ENCODE assay signal across 8 mouse cellular contexts in the genomic region with DNA sequence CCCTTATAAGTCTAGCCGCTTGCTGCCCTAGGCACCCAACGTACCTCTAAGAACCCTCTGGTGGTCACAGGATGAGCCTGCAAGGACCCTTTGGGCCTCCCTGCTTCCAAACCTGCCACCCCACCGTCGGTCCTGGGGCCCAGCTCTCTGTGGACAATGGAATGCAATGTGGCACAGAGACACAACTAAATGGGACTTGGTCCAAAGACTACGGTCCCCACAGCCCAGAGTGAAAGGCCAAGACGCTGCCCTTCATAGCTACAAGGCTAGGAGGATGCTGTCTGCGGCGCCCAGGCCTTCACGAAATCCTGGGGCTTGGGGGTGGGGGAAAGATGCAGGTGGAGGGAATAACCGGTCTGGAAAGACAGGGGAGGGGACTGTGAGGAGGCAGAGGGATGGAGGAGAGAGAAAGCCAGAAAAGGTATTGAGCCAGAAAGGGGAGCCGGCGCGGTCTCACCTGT. TPM values are rescaled to one million over a fixed set of nuclear protein-coding genes. Genes with fewer than 3 reads are reported as not detected.
DNase-seq lines count a peak whose midpoint lies in the region; ATAC-seq and TF ChIP-seq lines count a peak whose summit lies in the region.

No protein-coding gene starts in this region.

- peak; percentile 67 for TF ChIP-seq CTCF in layer of hippocampus, adult 2 months (conservative IDR thresholded peaks at IDR 0.05)

- H3K9ac ChIP-seq in forebrain, embryonic 13.5 days = peak overlapping the region; percentile 83
- H3K9ac ChIP-seq in liver, embryonic 12.5 days = no peak overlapping the region
- H3K9ac ChIP-seq in stomach, embryonic 15.5 days = no peak overlapping the region

- ATAC-seq in forebrain, embryonic 13.5 days = 0 out of 2 replicates have a peak, but pooled peaks have one; percentile 0
- no peak for ATAC-seq in liver, embryonic 12.5 days
- ATAC-seq in stomach, embryonic 15.5 days (ENCODE audit: insufficient read depth, low FRiP score, low read depth) = no peak

- H3K4me2 ChIP-seq in forebrain, embryonic 13.5 days = peak overlapping the region; percentile 86
- peak overlapping the region; percentile 58 for H3K4me2 ChIP-seq in liver, embryonic 12.5 days
- peak overlapping the region; percentile 67 for H3K4me2 ChIP-seq in stomach, embryonic 15.5 days

- peak overlapping the region; percentile 100 for H3K27ac ChIP-seq in layer of hippocampus, adult 2 months
- no peak overlapping the region for H3K27ac ChIP-seq in brown adipose tissue, adult 24 weeks (replicated peaks; ENCODE audit: low read depth, low read length)
- peak overlapping the region; percentile 97 for H3K27ac ChIP-seq in forebrain, embryonic 13.5 days
- no peak overlapping the region for H3K27ac ChIP-seq in liver, embryonic 12.5 days
- H3K27ac ChIP-seq in stomach, embryonic 15.5 days = no peak overlapping the region

- no peaks in the 10 kb centered on the region for H3K27me3 ChIP-seq in forebrain, embryonic 13.5 days
- H3K27me3 ChIP-seq in liver, embryonic 12.5 days (replicated peaks) = peaks cover 58% of the 10 kb centered on the region
- H3K27me3 ChIP-seq in stomach, embryonic 15.5 days (replicated peaks) = peaks cover 29% of the 10 kb centered on the region

- DNase-seq in layer of hippocampus, adult 2 months (ENCODE audit: low spot score in 2 of 2) = no peak
- DNase-seq in layer of hippocampus, adult 18-20 months (ENCODE audit: low spot score in 2 of 2) = no peak
- DNase-seq in adrenal gland, adult 2 months = no peak
- DNase-seq in right cerebral cortex, postnatal 25 days = no peak

- H3K36me3 ChIP-seq in forebrain, embryonic 13.5 days (ENCODE audit: poor library complexity, severe bottlenecking) = peaks cover 30% of the 10 kb centered on the region
- no peaks in the 10 kb centered on the region for H3K36me3 ChIP-seq in liver, embryonic 12.5 days
- no peaks in the 10 kb centered on the region for H3K36me3 ChIP-seq in stomach, embryonic 15.5 days

- WGBS in forebrain, embryonic 13.5 days = 8% methylated on average over 13 of the region's 13 CpGs
- WGBS in liver, embryonic 12.5 days (ENCODE audit: insufficient replicate concordance) = 20% methylated on average over 13 of the region's 13 CpGs
- 17% methylated on average over 13 of the region's 13 CpGs for WGBS in stomach, embryonic 15.5 days

- H3K9me3 ChIP-seq in forebrain, embryonic 13.5 days (replicated peaks) = no peaks in the 10 kb centered on the region
- no peaks in the 10 kb centered on the region for H3K9me3 ChIP-seq in liver, embryonic 12.5 days (replicated peaks)
- H3K9me3 ChIP-seq in stomach, embryonic 15.5 days = no peaks in the 10 kb centered on the region

- H3K4me1 ChIP-seq in brown adipose tissue, adult 24 weeks (ENCODE audit: control insufficient read depth, insufficient read depth, insufficient read length, low read length) = no peaks in the 10 kb centered on the region; the same call in 1 of the 2 replicates
- H3K4me1 ChIP-seq in forebrain, embryonic 13.5 days = peaks cover 51% of the 10 kb centered on the region
- peaks cover 39% of the 10 kb centered on the region for H3K4me1 ChIP-seq in liver, embryonic 12.5 days
- peaks cover 29% of the 10 kb centered on the region for H3K4me1 ChIP-seq in stomach, embryonic 15.5 days

- peak overlapping the region; percentile 62 for H3K4me3 ChIP-seq in layer of hippocampus, adult 2 months
- H3K4me3 ChIP-seq in brown adipose tissue, adult 24 weeks (ENCODE audit: insufficient read depth, low read depth, low read length) = peak overlapping the region; percentile 33
- peak overlapping the region; percentile 64 for H3K4me3 ChIP-seq in forebrain, embryonic 13.5 days
- peak overlapping the region; percentile 18; the same call in 1 of the 2 replicates for H3K4me3 ChIP-seq in liver, embryonic 12.5 days
- peak overlapping the region; percentile 36 for H3K4me3 ChIP-seq in stomach, embryonic 15.5 days (replicated peaks)

RNA-seq across cellular contexts. Expression of a gene that starts 0.8 kb away (rescaled TPM):
- 10 to 100 TPM; 36.9 to 37.1 TPM for total RNA-seq in layer of hippocampus, adult 2 months (2021)
- 10 to 100 TPM; 37.5 to 38.6 TPM for total RNA-seq in layer of hippocampus, adult 18-20 months (2021)
- not detected in 2 replicates for polyA plus RNA-seq in brown adipose tissue, adult 24 weeks (2012; ENCODE audit: insufficient read depth, insufficient read length, missing spikeins)
- 50.1 and 62.2 TPM in 2 replicates for polyA plus RNA-seq in forebrain, embryonic 13.5 days (2015; fragmentation: Nextera tagmentation; extraction: Ambion mirVana)
- 6.4 and 7.5 TPM in 2 replicates for polyA plus RNA-seq in liver, embryonic 12.5 days (2016; fragmentation: Nextera tagmentation; extraction: Ambion mirVana)
- 5.7 and 8.2 TPM in 2 replicates for polyA plus RNA-seq in stomach, embryonic 15.5 days (2015; fragmentation: Nextera tagmentation; extraction: Ambion mirVana)
- total RNA-seq in adrenal gland, adult 2 months (2021) = 1 to 10 TPM; 1.6 to 2.2 TPM
- 1.2 and 2.2 TPM in 2 replicates for polyA plus RNA-seq in adrenal gland, adult 2 months (2012; rRNA removed)

RNA-seq across cellular contexts. Expression of a gene that starts 20.8 kb away (rescaled TPM):
- total RNA-seq in layer of hippocampus, adult 2 months (2021) = 10 to 100 TPM; 42.9 to 52.9 TPM
- total RNA-seq in layer of hippocampus, adult 18-20 months (2021) = 10 to 100 TPM; 42.6 to 46.8 TPM
- 57.4 and 57.7 TPM in 2 replicates for polyA plus RNA-seq in brown adipose tissue, adult 24 weeks (2012; ENCODE audit: insufficient read depth, insufficient read length, missing spikeins)
- 32.1 and 36.5 TPM in 2 replicates for polyA plus RNA-seq in forebrain, embryonic 13.5 days (2015; fragmentation: Nextera tagmentation; extraction: Ambion mirVana)
- 69.3 TPM in 2 replicates for polyA plus RNA-seq in liver, embryonic 12.5 days (2016; fragmentation: Nextera tagmentation; extraction: Ambion mirVana)
- 41.6 and 50.2 TPM in 2 replicates for polyA plus RNA-seq in stomach, embryonic 15.5 days (2015; fragmentation: Nextera tagmentation; extraction: Ambion mirVana)
- 10 to 100 TPM; 68.2 to 82.2 TPM for total RNA-seq in adrenal gland, adult 2 months (2021)
- 91.3 and 92.6 TPM in 2 replicates for polyA plus RNA-seq in adrenal gland, adult 2 months (2012; rRNA removed)

RNA-seq across cellular contexts. Expression of a gene that starts 33.4 kb away (rescaled TPM):
- total RNA-seq in layer of hippocampus, adult 2 months (2021) = not detected
- total RNA-seq in layer of hippocampus, adult 18-20 months (2021) = not detected
- polyA plus RNA-seq in brown adipose tissue, adult 24 weeks (2012; ENCODE audit: insufficient read depth, insufficient read length, missing spikeins) = not detected in 2 replicates
- polyA plus RNA-seq in forebrain, embryonic 13.5 days (2015; fragmentation: Nextera tagmentation; extraction: Ambion mirVana) = not detected in 2 replicates
- not detected in 2 replicates for polyA plus RNA-seq in liver, embryonic 12.5 days (2016; fragmentation: Nextera tagmentation; extraction: Ambion mirVana)
- polyA plus RNA-seq in stomach, embryonic 15.5 days (2015; fragmentation: Nextera tagmentation; extraction: Ambion mirVana) = not detected in 2 replicates
- total RNA-seq in adrenal gland, adult 2 months (2021) = not detected
- not detected in 2 replicates for polyA plus RNA-seq in adrenal gland, adult 2 months (2012; rRNA removed)

RNA-seq across cellular contexts. Expression of a gene that starts 53.3 kb away (rescaled TPM):
- 1 to 10 TPM; 6.1 to 7.6 TPM for total RNA-seq in layer of hippocampus, adult 2 months (2021)
- total RNA-seq in layer of hippocampus, adult 18-20 months (2021) = 1 to 10 TPM; 6.6 to 7.3 TPM
- not detected in 2 replicates for polyA plus RNA-seq in brown adipose tissue, adult 24 weeks (2012; ENCODE audit: insufficient read depth, insufficient read length, missing spikeins)
- polyA plus RNA-seq in forebrain, embryonic 13.5 days (2015; fragmentation: Nextera tagmentation; extraction: Ambion mirVana) = 1.9 and 2.2 TPM in 2 replicates
- 0.23 and 0.49 TPM in 2 replicates for polyA plus RNA-seq in liver, embryonic 12.5 days (2016; fragmentation: Nextera tagmentation; extraction: Ambion mirVana)
- polyA plus RNA-seq in stomach, embryonic 15.5 days (2015; fragmentation: Nextera tagmentation; extraction: Ambion mirVana) = 7.0 and 8.3 TPM in 2 replicates
- 10 to 100 TPM; 15.9 to 21.7 TPM for total RNA-seq in adrenal gland, adult 2 months (2021)
- 25.3 and 30.7 TPM in 2 replicates for polyA plus RNA-seq in adrenal gland, adult 2 months (2012; rRNA removed)

RNA-seq across cellular contexts. Expression of a gene that starts 58.4 kb away (rescaled TPM):
- total RNA-seq in layer of hippocampus, adult 2 months (2021) = 10 to 100 TPM; 50.2 to 55.8 TPM
- 10 to 100 TPM; 53.5 to 54.1 TPM for total RNA-seq in layer of hippocampus, adult 18-20 months (2021)
- 26.2 and 29.6 TPM in 2 replicates for polyA plus RNA-seq in brown adipose tissue, adult 24 weeks (2012; ENCODE audit: insufficient read depth, insufficient read length, missing spikeins)
- polyA plus RNA-seq in forebrain, embryonic 13.5 days (2015; fragmentation: Nextera tagmentation; extraction: Ambion mirVana) = 82.2 and 90.5 TPM in 2 replicates
- polyA plus RNA-seq in liver, embryonic 12.5 days (2016; fragmentation: Nextera tagmentation; extraction: Ambion mirVana) = 57.9 and 60.0 TPM in 2 replicates
- polyA plus RNA-seq in stomach, embryonic 15.5 days (2015; fragmentation: Nextera tagmentation; extraction: Ambion mirVana) = 75.4 and 76.3 TPM in 2 replicates
- total RNA-seq in adrenal gland, adult 2 months (2021) = 10 to 100 TPM; 38.8 to 47.9 TPM
- polyA plus RNA-seq in adrenal gland, adult 2 months (2012; rRNA removed) = 47.0 and 48.1 TPM in 2 replicates

Comparison
In these comparisons a context has a peak if more than half of its experiments do, and no peak if none do; other contexts are left out.
1. H3K27ac ChIP-seq: peak in layer of hippocampus, adult 2 months (single experiment) and forebrain, embryonic 13.5 days (single experiment); none in brown adipose tissue, adult 24 weeks (single experiment), liver, embryonic 12.5 days (single experiment) and stomach, embryonic 15.5 days (single experiment).
2. Peak in every context shown above with its lines, with median percentiles within 50 percentile points of each other: H3K4me3 ChIP-seq and H3K4me2 ChIP-seq.